Mouse (Mus musculus) heart, postnatal 14 days (tissue): ENCODE measurements around the gene Optn. TPM values are rescaled to one million over a fixed set of nuclear protein-coding genes. Genes with fewer than 3 reads are reported as not detected.

Experiments used
- DNase-seq, 2 experiments: peaks; one replicate each; pipeline ENCODE4 v3.0.0; 2021 to 2022
- intact Hi-C: fragments of 180-260 bp; cut with DNase I; formaldehyde crosslinking; loops from one replicate; pipeline ENCODE4 v1.15.1; 2025
- total RNA-seq, 2 experiments: library from RNA; stranded (reverse); gene quantifications; 2 replicates each; pipeline ENCODE4 v1.2.3; 2021

Optn gene
- total RNA-seq, 2 experiments from 2014 or later: 41.8 to 44.0 TPM

- intact Hi-C loops: no loop called here
- no peak for DNase-seq
Measured at GRCm38 (mm10) chr2:4995646-4996045, 68.2 kb downstream of the Optn start.

- DNase-seq: no peak
- intact Hi-C loops: no loop called here
Measured at GRCm38 (mm10) chr2:4994436-4994835, 69.4 kb downstream of the Optn start.

- intact Hi-C loops: no loop called here
- DNase-seq: no peak
Measured at GRCm38 (mm10) chr2:4993584-4993983, 70.3 kb downstream of the Optn start.

GRCm38 (mm10) chr2:4988826-4989424 is 74.9 kb downstream of the Optn start:
- intact Hi-C loops: no loop called here
- no peak for DNase-seq

- intact Hi-C loops: no loop called here
- no peak for DNase-seq
Measured at GRCm38 (mm10) chr2:4987388-4988180, 76.3 kb downstream of the Optn start.

- intact Hi-C loops: no loop called here
- no peak for DNase-seq
Measured at GRCm38 (mm10) chr2:4986798-4987197, 77.1 kb downstream of the Optn start.

- intact Hi-C loops: no loop called here
Measured at GRCm38 (mm10) chr2:4985000-4985399, 78.9 kb downstream of the Optn start.

GRCm38 (mm10) chr2:4983987-4984386 is 79.9 kb downstream of the Optn start:
- no peak for DNase-seq

More at GRCm38 (mm10) chr2:4985000-4985399, 78.9 kb downstream of the Optn start:
- no peak for DNase-seq

GRCm38 (mm10) chr2:4978091-4978490 is 85.8 kb downstream of the Optn start:
- intact Hi-C loops: no loop called here
- peak in 1 of 2 experiments; percentile 5 for DNase-seq

More at GRCm38 (mm10) chr2:4983987-4984386, 79.9 kb downstream of the Optn start:
- intact Hi-C loops: no loop called here

- DNase-seq: no peak
Measured at GRCm38 (mm10) chr2:4975807-4976206, 88.0 kb downstream of the Optn start, which contains the start of gene Ucma. TSS of gene Ucma (plus strand) at chr2:4976122.

More at GRCm38 (mm10) chr2:4975807-4976206, 88.0 kb downstream of the Optn start, which contains the start of gene Ucma:
- intact Hi-C loops: no loop called here

Other genes starting within 250 kb of the Optn start
- 10 to 100 TPM; 18.8 to 19.3 TPM for gene Sephs1, start 182.5 kb downstream of the Optn start, total RNA-seq
- gene Phyh, start 145.0 kb downstream of the Optn start, total RNA-seq: 100 to 1,000 TPM; 532 to 534 TPM
- gene Ucma, start 87.9 kb downstream of the Optn start, total RNA-seq: not detected
- gene Mcm10, start 51.3 kb downstream of the Optn start, total RNA-seq: 1 to 10 TPM in 1 of 2 experiments, under 1 TPM in 1; 0.88 to 1.8 TPM
- 1 to 10 TPM; 5.2 to 6.0 TPM for gene Ccdc3, start 73.7 kb upstream of the Optn start, total RNA-seq